Mouse (Mus musculus): ENCODE results near the gene Kdsr. TPM values are rescaled to one million over a fixed set of nuclear protein-coding genes. Genes with fewer than 3 reads are reported as not detected.

Gene Kdsr
- 13.0 and 13.3 TPM in 2 replicates for polyA plus RNA-seq (2015; fragmentation: Nextera tagmentation; extraction: Ambion mirVana)

DNA sequence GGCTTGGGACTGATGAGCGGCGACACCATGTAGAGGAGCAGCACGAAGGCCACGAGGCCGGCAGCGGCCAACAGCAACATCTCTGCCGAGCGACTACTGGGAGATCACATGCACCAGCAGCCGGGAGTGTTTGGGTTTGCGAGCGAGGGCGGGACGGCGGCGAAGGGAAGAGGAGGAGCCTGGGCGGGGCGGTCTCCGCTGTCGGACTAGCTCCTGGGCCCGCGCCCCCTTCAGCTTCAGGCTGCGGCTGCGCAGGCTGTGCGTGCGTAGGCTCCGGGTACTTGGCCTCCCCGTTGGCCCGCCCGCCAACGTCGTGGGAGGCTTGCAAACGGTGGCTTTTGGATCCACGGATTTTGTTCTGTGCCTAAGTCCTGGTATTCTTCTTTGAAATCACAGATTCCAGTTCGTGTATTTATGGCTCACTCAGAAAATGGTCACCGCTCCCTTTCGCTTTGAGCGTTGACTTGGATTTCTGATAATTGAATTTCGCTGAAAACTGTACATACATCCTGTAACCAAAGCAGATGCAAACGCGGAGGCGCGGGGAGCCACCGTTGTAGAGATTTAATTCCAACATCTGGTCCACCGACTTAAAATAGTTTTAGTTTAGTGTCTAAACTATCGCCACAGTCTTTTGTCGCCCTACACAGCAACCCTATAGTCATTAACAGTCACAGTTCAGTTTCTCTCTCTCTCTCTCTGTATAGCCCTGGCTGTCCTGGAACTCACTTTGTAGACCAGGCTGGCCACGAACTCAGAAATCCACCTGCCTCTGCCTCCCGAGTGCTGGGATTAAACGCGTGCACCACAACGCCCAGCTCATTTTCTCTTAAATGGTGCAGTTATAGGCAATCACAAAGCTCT lies at the start of gene Kdsr:
Gene Kdsr, minus strand, starts transcription at position 156 of the 864 bp plus-strand sequence.
- Histone ChIP-seq H3K4me2 (replicated peaks) (peak within 1 kb of the TSS; percentile 98), H3K4me1 (peaks cover 14% of the 10 kb centered on the region), H3K9ac (peak within 1 kb of the TSS; percentile 84), H3K4me3 (peak within 1 kb of the TSS; percentile 77), H3K27ac (peak within 1 kb of the TSS; percentile 84), H3K36me3 (peaks cover 15% of the 10 kb centered on the region), H3K9me3 (no peaks in the 10 kb centered on the region), H3K27me3 (no peaks in the 10 kb centered on the region)
- 2% methylated on average over 47 of the region's 51 CpGs for WGBS
- peak; percentile 100 for ATAC-seq (ENCODE audit: low FRiP score, low read depth)

GRCm38 (mm10) chr1:106799931-106800330 lies 40.4 kb upstream of the Kdsr start:
- H3K9me3 ChIP-seq: no peaks in the 10 kb centered on the region
- no peaks in the 10 kb centered on the region for H3K27me3 ChIP-seq
- no peak overlapping the region for H3K27ac ChIP-seq
- no peak overlapping the region for H3K4me2 ChIP-seq (replicated peaks)
- no peak overlapping the region for H3K4me3 ChIP-seq
- no peaks in the 10 kb centered on the region for H3K36me3 ChIP-seq
- peaks cover 12% of the 10 kb centered on the region for H3K4me1 ChIP-seq
- WGBS: 76% methylated on average over 3 of the region's 3 CpGs
- ATAC-seq (ENCODE audit: low FRiP score, low read depth): no peak
- no peak overlapping the region for H3K9ac ChIP-seq

- Histone ChIP-seq H3K27ac (no peak overlapping the region), H3K27me3 (no peaks in the 10 kb centered on the region), H3K9me3 (no peaks in the 10 kb centered on the region), H3K9ac (no peak overlapping the region), H3K4me3 (no peak overlapping the region), H3K4me1 (peaks cover 16% of the 10 kb centered on the region), H3K36me3 (no peaks in the 10 kb centered on the region), H3K4me2 (replicated peaks) (no peak overlapping the region)
- ATAC-seq (ENCODE audit: low FRiP score, low read depth): no peak
- WGBS: 62% methylated on average over 1 of the region's 1 CpGs
Measured at GRCm38 (mm10) chr1:106799406-106799805, 39.9 kb upstream of the Kdsr start.

DNA sequence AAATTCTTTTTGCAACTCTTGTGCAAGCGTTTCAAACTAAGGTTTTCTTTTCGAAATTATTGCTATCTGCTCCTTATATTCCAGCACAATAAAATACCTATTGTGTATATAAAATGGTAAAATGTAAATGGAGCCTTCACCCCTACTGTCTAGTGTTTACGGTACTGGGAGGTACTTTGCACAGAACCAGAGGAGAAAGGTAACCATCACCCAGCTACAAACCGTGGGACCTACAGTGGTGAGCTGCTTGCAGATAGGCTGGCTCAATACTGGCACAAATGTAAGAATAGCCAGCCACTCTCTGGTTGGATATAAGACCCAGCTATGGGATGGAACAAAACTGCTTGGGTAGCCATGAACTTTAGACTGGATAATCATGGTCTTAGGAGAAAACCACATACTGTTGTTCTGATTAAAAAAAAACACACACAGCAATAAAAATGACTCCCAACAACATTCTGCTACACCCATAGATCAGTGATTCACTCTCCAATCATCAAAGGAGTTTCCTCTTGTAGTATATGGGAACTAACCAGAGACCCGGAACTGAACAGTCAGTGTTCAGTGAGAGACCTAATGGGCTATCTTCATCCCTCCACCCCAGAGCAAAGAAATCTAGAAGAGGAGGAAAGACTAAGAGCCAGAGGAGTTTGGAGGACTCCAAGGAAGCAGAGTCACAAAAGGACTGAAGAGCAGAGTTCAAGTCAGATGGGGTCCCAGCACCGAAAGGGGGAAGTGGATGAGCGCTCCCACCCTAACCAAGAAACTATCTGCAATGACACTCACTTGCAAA lies 37.7 kb upstream of the Kdsr start:
- Histone ChIP-seq H3K36me3 (no peaks in the 10 kb centered on the region), H3K4me3 (peak overlapping the region; percentile 97), H3K27me3 (no peaks in the 10 kb centered on the region), H3K9me3 (no peaks in the 10 kb centered on the region), H3K4me1 (peaks cover 22% of the 10 kb centered on the region), H3K4me2 (replicated peaks) (peak overlapping the region; percentile 75), H3K9ac (peak overlapping the region; percentile 48), H3K27ac (no peak overlapping the region)
- 59% methylated on average over 7 of the region's 7 CpGs for WGBS
- ATAC-seq (ENCODE audit: low FRiP score, low read depth): no peak

- Histone ChIP-seq H3K27ac (peak within 1 kb of the TSS; percentile 93), H3K9ac (peak within 1 kb of the TSS; percentile 98), H3K36me3 (no peaks in the 10 kb centered on the region), H3K9me3 (no peaks in the 10 kb centered on the region), H3K27me3 (no peaks in the 10 kb centered on the region), H3K4me2 (replicated peaks) (peak within 1 kb of the TSS; percentile 75), H3K4me3 (peak within 1 kb of the TSS; percentile 97), H3K4me1 (peaks cover 22% of the 10 kb centered on the region)
- peak; percentile 100 for ATAC-seq (ENCODE audit: low FRiP score, low read depth)
- under 1% methylated on average over 23 of the region's 23 CpGs for WGBS
Measured at GRCm38 (mm10) chr1:106796542-106796924, 37.0 kb upstream of the Kdsr start, which contains the start of gene Vps4b. TSS of gene Vps4b (minus strand) at chr1:106796728.

GRCm38 (mm10) chr1:106795634-106796541 lies 36.4 kb upstream of the Kdsr start:
- 2% methylated on average over 51 of the region's 51 CpGs for WGBS
- ATAC-seq (ENCODE audit: low FRiP score, low read depth): peak; percentile 88
- peak overlapping the region; percentile 97 for H3K4me3 ChIP-seq
- H3K9me3 ChIP-seq: no peaks in the 10 kb centered on the region
- H3K4me2 ChIP-seq (replicated peaks): peak overlapping the region; percentile 75
- H3K9ac ChIP-seq: peak overlapping the region; percentile 98
- peaks cover 22% of the 10 kb centered on the region for H3K4me1 ChIP-seq
- no peaks in the 10 kb centered on the region for H3K36me3 ChIP-seq
- no peaks in the 10 kb centered on the region for H3K27me3 ChIP-seq
- peak overlapping the region; percentile 93 for H3K27ac ChIP-seq

GRCm38 (mm10) chr1:106774896-106775295 lies 15.4 kb upstream of the Kdsr start:
- WGBS: 86% methylated on average over 4 of the region's 4 CpGs
- no peak overlapping the region for H3K4me2 ChIP-seq (replicated peaks)
- ATAC-seq (ENCODE audit: low FRiP score, low read depth): no peak
- H3K27ac ChIP-seq: no peak overlapping the region
- no peaks in the 10 kb centered on the region for H3K9me3 ChIP-seq
- no peaks in the 10 kb centered on the region for H3K27me3 ChIP-seq
- no peaks in the 10 kb centered on the region for H3K4me1 ChIP-seq
- no peak overlapping the region for H3K9ac ChIP-seq
- peaks cover 75% of the 10 kb centered on the region for H3K36me3 ChIP-seq
- H3K4me3 ChIP-seq: no peak overlapping the region

DNA sequence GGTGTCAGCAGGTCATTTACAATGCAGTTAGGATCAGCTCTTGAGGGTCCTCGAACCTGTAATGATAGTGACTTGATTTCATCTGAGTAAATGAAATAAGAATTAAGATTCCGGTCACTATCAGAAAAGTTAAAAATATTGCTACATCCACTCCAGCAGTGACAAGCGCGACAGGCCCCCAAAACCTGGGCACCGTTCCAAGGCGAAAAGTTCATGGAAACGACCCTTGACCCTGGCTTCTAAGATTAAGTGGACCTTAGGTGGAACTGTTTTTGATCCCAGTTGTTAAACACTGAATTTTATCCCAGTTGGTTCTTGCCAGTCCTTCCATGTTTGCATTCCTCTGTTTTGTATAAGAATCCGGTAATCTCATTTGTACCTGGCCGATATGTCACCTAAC lies 14.6 kb upstream of the Kdsr start:
- Histone ChIP-seq H3K9me3 (no peaks in the 10 kb centered on the region), H3K4me2 (replicated peaks) (no peak overlapping the region), H3K4me1 (no peaks in the 10 kb centered on the region), H3K27ac (no peak overlapping the region), H3K36me3 (peaks cover 71% of the 10 kb centered on the region), H3K27me3 (no peaks in the 10 kb centered on the region), H3K9ac (no peak overlapping the region), H3K4me3 (no peak overlapping the region)
- ATAC-seq (ENCODE audit: low FRiP score, low read depth): no peak
- 88% methylated on average over 9 of the region's 9 CpGs for WGBS

- H3K27me3 ChIP-seq: no peaks in the 10 kb centered on the region
- H3K27ac ChIP-seq: no peak overlapping the region
- no peak overlapping the region for H3K4me2 ChIP-seq (replicated peaks)
- peaks cover 69% of the 10 kb centered on the region for H3K36me3 ChIP-seq
- ATAC-seq (ENCODE audit: low FRiP score, low read depth): no peak
- no peaks in the 10 kb centered on the region for H3K4me1 ChIP-seq
- H3K4me3 ChIP-seq: no peak overlapping the region
- no peaks in the 10 kb centered on the region for H3K9me3 ChIP-seq
- H3K9ac ChIP-seq: no peak overlapping the region
Measured at GRCm38 (mm10) chr1:106768773-106769172, 9.2 kb upstream of the Kdsr start.

DNA sequence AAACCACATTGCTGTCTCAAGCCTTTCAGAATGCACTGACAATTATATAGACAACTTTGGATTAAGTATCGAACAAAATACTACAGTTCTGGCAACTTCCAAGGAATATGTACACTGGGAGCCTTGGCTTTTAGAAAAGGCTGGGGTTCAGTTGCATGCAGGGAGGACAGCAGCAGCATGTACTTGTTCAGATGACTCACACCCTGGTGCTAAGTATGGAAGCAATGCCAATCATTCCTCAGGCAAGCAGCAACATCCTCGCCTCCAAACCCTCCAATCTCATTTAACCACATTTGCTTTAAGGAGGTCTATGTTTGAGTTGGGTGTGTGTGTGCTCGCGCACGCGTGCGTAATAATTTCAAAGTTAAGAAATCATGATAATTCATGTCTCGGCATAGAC lies 6.2 kb upstream of the Kdsr start:
- no peak overlapping the region for H3K4me3 ChIP-seq
- H3K9me3 ChIP-seq: no peaks in the 10 kb centered on the region
- H3K27ac ChIP-seq: no peak overlapping the region
- 96% methylated on average over 8 of the region's 8 CpGs for WGBS
- no peaks in the 10 kb centered on the region for H3K27me3 ChIP-seq
- peaks cover 55% of the 10 kb centered on the region for H3K36me3 ChIP-seq
- no peak for ATAC-seq (ENCODE audit: low FRiP score, low read depth)
- H3K4me2 ChIP-seq (replicated peaks): no peak overlapping the region
- no peaks in the 10 kb centered on the region for H3K4me1 ChIP-seq
- no peak overlapping the region for H3K9ac ChIP-seq

DNA sequence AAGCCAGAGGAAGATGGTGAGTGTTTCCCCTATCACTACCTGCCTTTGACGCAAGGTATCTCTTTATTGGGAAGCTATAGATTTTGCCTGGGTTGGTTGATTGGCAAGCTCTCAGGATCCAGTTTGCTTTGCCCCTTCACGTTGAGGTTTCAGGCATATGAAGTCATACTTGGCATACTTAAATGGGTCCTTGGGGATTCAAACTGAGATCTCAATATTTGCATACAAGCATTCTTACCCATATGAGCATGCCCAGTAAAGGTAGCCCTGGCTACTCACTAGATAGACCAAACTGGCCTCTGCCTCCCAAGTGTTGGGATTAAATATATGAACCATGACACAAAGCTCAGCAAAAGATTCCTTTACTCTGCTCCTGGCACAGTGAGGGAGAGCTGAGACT lies 5.3 kb upstream of the Kdsr start:
- H3K9me3 ChIP-seq: no peaks in the 10 kb centered on the region
- 87% methylated on average over 2 of the region's 2 CpGs for WGBS
- H3K27me3 ChIP-seq: no peaks in the 10 kb centered on the region
- peaks cover 47% of the 10 kb centered on the region for H3K36me3 ChIP-seq
- no peak for ATAC-seq (ENCODE audit: low FRiP score, low read depth)
- H3K27ac ChIP-seq: no peak overlapping the region
- H3K4me1 ChIP-seq: no peaks in the 10 kb centered on the region
- no peak overlapping the region for H3K4me3 ChIP-seq
- H3K4me2 ChIP-seq (replicated peaks): no peak overlapping the region
- no peak overlapping the region for H3K9ac ChIP-seq
